Mouse (Mus musculus) spleen, postnatal 4 days (tissue): Measurements from ENCODE around the gene Krtap4-6.
"Not testable (repeated sequence)": the region's sequence is repeated elsewhere in the genome, so short reads cannot be mapped to it uniquely, and the experiment has no call there.

Experiments
- DNase-seq, 2 experiments: peaks; one replicate each; pipeline ENCODE4 v3.0.0; 2022; ENCODE audit warnings: low spot score in 2 of 2

Gene Krtap4-6

GRCm38 (mm10) chr11:99665860-99666259 is at the start of gene Krtap4-6:
Krtap4-6 (minus strand) TSS chr11:99665960.
- no peak for DNase-seq

GRCm38 (mm10) chr11:99690463-99690862 is 24.7 kb upstream of the Krtap4-6 start, which contains the start of gene Gm14190:
Gm14190 (minus strand) TSS chr11:99690740.
- DNase-seq: no peak

- DNase-seq: not testable (repeated sequence)
These were observed 19.5 kb upstream of the Krtap4-6 start for GRCm38 (mm10) chr11:99685235-99685634.

- DNase-seq: no peak
These were observed 17.7 kb upstream of the Krtap4-6 start for GRCm38 (mm10) chr11:99683481-99683880.

- DNase-seq: no peak
These were observed 3.0 kb downstream of the Krtap4-6 start for GRCm38 (mm10) chr11:99662802-99663201.

- no peak for DNase-seq
These were observed 6.5 kb downstream of the Krtap4-6 start for GRCm38 (mm10) chr11:99659256-99659655.

- not testable (repeated sequence) for DNase-seq
These were observed 7.2 kb downstream of the Krtap4-6 start, which contains the start of gene Gm11563 for GRCm38 (mm10) chr11:99658467-99659010. Gm11563 (minus strand) TSS chr11:99658960.

- no peak for DNase-seq
These were observed 8.7 kb downstream of the Krtap4-6 start for GRCm38 (mm10) chr11:99657051-99657450.

- no peak for DNase-seq
These were observed 15.6 kb downstream of the Krtap4-6 start, which contains the start of gene Gm11555 for GRCm38 (mm10) chr11:99650136-99650535. Gm11555 (minus strand) TSS chr11:99650236.

GRCm38 (mm10) chr11:99646444-99646843 is 19.3 kb downstream of the Krtap4-6 start:
- DNase-seq: no peak

GRCm38 (mm10) chr11:99644351-99644750 is 21.4 kb downstream of the Krtap4-6 start:
- no peak for DNase-seq

- not testable (repeated sequence) for DNase-seq
These were observed 22.1 kb downstream of the Krtap4-6 start, which contains the start of gene Krtap4-7 for GRCm38 (mm10) chr11:99643635-99644139. Krtap4-7 (minus strand) TSS chr11:99644089.

- no peak for DNase-seq
These were observed 24.8 kb downstream of the Krtap4-6 start for GRCm38 (mm10) chr11:99640926-99641325.

- no peak for DNase-seq
These were observed 28.7 kb downstream of the Krtap4-6 start for GRCm38 (mm10) chr11:99637086-99637485.

- no peak for DNase-seq
These were observed 31.1 kb downstream of the Krtap4-6 start, which contains the start of gene Krtap4-2 for GRCm38 (mm10) chr11:99634653-99635134. Krtap4-2 (minus strand) TSS chr11:99635084.

GRCm38 (mm10) chr11:99633293-99633692 is 32.5 kb downstream of the Krtap4-6 start:
- no peak for DNase-seq

GRCm38 (mm10) chr11:99630890-99631289 is 34.9 kb downstream of the Krtap4-6 start:
- no peak for DNase-seq

- no peak for DNase-seq
These were observed 37.6 kb downstream of the Krtap4-6 start, which contains the start of gene Krtap4-1 for GRCm38 (mm10) chr11:99628138-99628537. Krtap4-1 (minus strand) TSS chr11:99628238.

- DNase-seq: no peak
These were observed 45.4 kb downstream of the Krtap4-6 start, which contains the start of gene Gm11562 for GRCm38 (mm10) chr11:99620335-99620734. Gm11562 (minus strand) TSS chr11:99620435.
